Mouse (Mus musculus) mature B cell (primary cell): ENCODE measurements around the gene Txnip.
"Not testable (repeated sequence)": the region's sequence is repeated elsewhere in the genome, so short reads cannot be mapped to it uniquely, and the experiment has no call there.

Experiments used
- in situ Hi-C: fragments of 300-500 bp; cut with MboI; formaldehyde crosslinking; loops from 2 replicates; pipeline ENCODE4 v1.14.3; 2019

Gene Txnip

GRCm38 (mm10) chr3:96593374-96593773 is 35.6 kb downstream of the Txnip start:
- in situ Hi-C loops = no loop called here

DNA sequence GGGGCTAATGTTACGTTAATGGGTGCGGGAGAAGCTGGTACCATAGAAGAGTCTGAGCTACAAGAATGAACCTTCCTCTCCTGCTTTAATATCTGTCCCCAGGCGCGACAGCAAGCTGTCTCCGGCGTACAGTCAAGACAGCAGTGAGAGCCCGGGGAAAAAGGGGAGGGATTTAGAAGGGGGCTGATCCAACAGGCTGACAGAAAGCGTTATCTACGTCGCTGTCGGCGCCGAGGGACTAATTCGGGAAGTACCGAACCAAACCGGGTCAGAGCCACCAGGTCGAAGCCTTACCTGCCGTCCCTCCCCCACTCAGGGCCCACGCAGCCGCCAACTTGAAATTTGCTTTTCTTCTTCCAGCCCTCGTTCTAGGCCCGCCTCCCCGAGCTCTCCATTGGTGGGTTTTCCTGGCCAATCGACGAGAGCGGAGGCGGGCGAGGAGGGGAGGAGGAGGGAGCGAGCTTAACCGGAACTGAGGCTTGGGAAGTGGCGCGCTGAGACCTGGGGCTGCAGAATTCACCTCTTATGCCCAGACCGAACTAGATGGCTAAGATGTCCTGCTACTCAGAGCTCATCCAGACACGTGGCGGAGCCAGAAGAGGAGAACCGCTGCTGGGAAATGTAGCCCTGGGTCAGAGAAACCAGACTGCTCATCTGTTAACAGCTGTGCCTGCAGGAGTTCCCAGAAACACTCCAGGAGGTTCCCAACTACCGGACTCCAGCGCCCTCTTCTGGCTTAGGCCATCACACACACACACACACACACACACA is 36.2 kb downstream of the Txnip start, which contains the start of gene Polr3gl:
Gene Polr3gl (minus strand): TSS at position 392 of the 771 bp plus-strand sequence.
- in situ Hi-C loops = no loop called here

DNA sequence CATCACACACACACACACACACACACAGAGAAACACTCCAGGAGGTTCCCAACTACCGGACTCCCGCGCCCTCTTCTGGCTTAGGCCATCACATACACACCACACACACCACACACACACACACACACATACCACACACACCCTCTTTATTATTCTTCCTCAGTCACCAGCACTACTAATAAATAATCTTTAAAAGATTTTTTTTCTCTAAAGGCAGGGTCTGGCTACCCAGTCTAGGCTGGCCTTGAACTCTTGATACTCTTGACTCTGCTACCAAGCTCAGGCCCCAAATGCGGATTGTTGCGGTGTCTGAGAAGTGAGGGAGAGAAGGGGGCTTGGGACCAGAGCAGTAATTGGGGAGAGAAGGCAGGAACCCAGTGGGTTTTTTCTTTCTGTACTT is 37.1 kb downstream of the Txnip start:
- in situ Hi-C loops = no loop called here

DNA sequence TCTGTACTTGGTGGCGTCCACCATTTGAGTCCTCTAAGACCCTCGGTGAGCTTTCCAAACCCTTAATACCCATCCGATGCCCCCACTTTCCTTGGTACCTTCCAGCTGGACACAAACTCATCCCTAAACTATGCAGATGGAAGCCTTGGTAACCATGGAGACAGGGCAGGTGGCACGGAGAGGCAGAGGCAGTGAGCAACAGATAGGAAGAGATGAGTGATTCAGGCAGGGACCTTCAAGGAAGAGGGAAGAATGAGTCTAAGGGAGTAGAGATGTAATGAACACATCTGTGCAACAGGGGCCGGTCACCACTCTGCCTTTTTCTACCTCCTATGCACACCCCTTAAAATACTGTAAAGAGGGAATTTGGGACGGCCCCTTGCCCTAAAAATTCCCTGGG is 37.9 kb downstream of the Txnip start:
- in situ Hi-C loops = no loop called here

- in situ Hi-C loops = no loop called here
Observed at GRCm38 (mm10) chr3:96596228-96596707, 38.5 kb downstream of the Txnip start, which contains the start of gene Ankrd34a. Ankrd34a (plus strand) TSS chr3:96596636.

- in situ Hi-C loops = no loop called here
Observed at GRCm38 (mm10) chr3:96596855-96597254, 39.1 kb downstream of the Txnip start.

DNA sequence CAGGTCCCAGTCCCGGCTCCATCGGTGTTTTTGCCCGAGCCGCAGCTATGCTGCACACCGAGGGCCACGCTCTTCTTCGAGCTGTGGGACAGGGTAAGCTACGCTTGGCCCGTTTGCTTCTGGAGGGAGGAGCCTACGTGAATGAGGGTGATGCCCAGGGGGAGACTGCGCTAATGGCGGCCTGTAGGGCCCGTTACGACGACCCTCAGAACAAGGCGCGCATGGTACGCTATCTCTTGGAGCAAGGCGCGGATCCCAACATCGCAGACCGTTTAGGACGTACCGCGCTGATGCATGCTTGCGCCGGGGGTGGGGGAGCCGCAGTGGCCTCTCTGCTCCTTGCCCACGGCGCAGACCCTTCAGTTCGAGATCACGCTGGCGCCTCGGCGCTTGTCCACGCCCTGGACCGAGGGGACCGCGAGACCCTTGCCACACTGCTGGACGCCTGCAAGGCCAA is 39.7 kb downstream of the Txnip start:
- in situ Hi-C loops = no loop called here

DNA sequence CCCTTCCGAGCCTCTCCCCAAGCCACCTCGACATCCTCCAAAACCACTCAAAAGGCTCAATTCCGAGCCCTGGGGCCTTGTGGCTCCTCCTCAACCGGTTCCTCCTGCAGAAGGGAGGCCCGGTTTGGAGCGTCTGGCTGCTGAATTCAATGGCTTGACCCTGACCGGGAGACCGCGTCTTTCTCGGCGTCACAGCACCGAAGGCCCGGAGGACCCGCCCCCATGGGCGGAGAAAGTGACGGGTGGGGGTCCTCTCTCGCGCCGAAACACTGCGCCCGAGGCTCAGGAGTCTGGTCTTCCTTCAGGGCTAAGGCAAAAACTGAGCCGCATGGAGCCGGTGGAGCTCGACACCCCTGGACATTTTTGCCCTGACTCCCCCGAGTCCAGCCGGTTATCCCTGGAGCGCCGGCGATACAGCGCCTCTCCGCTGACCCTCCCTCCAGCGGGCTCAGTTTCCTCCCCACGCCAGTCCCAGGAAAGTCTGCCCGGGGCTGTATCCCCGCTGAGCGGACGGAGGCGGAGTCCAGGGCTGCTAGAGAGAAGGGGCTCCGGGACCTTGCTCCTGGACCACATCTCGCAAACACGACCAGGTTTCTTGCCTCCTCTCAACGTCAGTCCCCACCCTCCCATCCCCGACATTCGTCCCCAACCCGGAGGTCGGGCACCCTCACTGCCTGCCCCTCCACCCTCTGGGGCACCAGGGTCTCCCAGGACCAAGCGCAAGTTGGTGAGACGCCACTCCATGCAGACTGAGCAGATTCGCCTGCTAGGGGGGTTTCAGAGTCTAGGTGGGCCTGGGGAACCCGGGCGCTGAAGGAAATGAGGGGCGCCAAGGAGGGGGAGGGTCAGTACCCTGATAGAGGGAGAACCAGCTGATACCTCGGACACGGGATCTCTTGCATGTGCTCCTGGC is 40.7 kb downstream of the Txnip start:
- in situ Hi-C loops = no loop called here

DNA sequence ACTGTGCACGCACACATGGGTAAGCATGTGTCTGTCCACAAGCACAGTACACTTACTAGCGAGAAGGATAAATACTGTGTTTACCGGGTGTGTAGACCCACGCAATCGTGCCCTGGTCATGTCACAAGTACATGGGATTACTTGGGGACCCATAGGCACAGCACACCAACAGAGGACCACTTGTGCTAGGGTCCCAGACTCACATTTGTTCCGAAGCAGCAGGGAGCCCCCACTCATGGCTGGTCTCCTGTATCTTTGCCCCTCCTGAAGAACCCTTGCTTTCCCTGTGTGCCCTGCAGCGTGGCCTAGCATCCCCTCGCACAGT is 41.3 kb downstream of the Txnip start:
- in situ Hi-C loops = no loop called here

DNA sequence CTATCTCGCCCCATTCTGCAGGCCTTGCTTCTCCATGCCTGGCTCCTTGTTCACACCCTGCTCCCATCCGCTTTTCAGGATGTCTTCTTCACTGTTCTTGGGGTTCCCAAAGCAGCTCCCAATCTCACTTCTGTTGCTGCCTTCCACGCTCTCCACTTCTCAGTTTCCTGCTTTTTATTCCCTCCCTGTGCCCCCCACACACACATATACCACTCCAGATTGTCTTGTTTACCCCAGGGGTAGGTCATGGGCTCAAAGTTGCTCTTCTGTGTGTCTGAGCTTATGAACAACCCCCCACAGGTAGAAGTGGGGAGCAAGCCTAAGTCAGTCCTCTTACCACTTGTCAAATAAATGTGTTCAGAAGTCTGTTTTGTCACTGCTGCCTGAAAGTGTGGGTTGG is 41.7 kb downstream of the Txnip start:
- in situ Hi-C loops = no loop called here

- in situ Hi-C loops = no loop called here
Observed at GRCm38 (mm10) chr3:96600639-96601250, 43.0 kb downstream of the Txnip start, which contains the start of gene Lix1l. Lix1l (plus strand) TSS chr3:96601149.

DNA sequence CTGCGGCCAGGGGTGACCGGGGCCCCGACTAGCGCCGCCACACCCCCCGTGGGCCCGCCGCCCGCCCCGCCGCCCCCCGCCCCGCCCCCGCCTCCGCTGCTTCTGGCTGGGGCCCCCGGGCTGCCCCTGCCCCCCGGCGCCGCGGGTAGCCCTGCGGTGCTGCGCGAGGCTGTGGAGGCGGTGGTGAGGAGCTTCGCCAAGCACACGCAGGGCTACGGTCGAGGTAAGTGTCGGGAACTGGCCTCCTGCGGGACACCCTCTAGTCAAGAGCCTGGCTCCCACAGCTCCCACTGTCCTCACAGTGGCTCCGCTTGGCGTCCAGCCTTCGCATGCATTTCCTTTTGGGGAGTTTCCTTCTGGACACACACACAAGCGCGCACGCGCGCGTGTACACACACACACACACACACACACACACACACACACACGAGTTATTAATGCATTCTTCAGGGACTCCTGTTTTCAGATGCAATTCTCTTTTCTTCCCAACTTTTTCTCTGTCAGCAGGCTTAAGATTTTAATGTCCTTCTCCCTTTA is 43.6 kb downstream of the Txnip start:
- in situ Hi-C loops = no loop called here

DNA sequence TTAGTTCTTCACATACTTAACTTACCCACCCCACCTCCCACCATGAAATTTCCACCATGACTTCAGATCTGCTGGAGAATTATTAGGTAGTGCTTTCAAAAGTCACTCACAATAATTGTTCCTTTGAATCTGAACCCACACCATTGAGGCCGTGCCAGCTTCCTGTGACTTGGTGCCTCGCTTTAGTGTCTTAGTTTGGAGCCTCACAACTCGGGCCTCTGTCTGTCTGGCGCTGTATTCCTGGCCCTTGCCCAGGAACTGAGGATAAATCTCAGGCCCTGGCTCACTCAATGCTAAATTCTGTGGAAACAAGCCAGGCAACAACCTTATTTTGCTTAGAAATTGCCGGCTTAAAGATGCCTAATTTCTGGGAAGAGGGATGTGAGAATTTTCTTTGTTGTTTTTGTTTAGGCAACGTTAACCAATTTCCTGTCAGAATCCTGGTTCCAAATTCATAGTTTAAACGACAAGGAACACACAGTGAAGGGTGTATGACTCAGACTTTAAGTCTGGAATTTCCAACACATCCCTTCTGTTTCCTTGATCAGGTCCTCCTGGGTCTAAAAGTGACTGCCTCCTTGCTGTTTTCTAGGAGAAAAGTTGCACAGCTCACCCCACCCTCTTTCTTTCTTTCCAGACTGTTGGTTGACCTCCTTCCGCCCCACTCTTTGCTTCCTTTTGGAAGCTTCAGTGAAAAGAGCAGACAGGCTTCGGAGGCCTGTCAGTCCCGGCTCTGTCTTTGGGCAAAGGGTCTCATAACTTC is 44.4 kb downstream of the Txnip start:
- in situ Hi-C loops = no loop called here

GRCm38 (mm10) chr3:96602704-96603084 is 44.9 kb downstream of the Txnip start:
- in situ Hi-C loops = no loop called here

GRCm38 (mm10) chr3:96603311-96603710 is 45.6 kb downstream of the Txnip start:
- in situ Hi-C loops = no loop called here

DNA sequence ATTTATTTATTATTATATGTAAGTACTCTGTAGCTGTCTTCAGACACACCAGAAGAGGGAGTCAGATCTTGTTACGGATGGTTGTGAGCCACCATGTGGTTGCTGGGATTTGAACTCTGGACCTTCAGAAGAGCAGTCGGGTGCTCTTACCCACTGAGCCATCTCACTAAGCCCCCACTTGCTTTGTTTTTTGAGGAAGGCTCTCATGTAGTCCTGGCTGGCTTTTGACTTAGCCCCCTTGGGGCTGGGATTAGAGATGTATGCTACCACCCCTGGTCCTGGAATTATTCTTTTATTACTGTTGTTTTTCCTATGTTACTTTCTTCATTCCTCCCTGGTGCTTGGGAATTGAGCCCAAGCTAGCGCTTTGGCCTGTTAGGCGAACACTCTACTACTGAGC is 48.2 kb downstream of the Txnip start:
- in situ Hi-C loops = not testable (repeated sequence)

- in situ Hi-C loops = no loop called here
Observed at GRCm38 (mm10) chr3:96606618-96607017, 48.9 kb downstream of the Txnip start.
